Mouse (Mus musculus): ENCODE results near the gene Pkd2l1. TPM values are rescaled to one million over a fixed set of nuclear protein-coding genes. Genes with fewer than 3 reads are reported as not detected.
A peak's percentile ranks its signal among the peaks of the same experiment; 100 is the strongest.

The Pkd2l1 gene
- polyA plus RNA-seq, 1 experiment: not detected

DNA sequence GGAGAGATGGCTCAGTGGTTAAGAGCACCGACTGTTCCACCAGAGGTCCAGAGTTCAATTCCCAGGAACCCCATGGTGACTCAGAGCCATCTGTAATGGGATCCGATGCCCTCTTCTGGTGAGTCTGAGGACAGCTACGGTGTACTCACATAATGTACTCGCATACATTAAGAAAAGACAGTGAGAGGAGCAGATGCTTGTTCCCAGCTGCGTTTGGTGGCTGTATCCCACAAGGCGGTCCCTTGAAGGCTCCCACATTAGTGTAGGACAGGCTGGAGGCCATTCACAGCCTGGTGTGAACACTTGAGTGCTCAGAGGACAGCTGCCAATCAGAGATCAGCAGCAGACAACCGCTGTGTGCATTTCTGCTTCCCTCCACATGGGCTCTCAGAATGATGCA lies 80.5 kb downstream of the Pkd2l1 start:
- Histone ChIP-seq H3K4me1 (ENCODE audit: control insufficient read depth, insufficient read depth, low read length) (0 out of 2 replicates have a peak, but pooled peaks cover 3% of the 10 kb centered on the region), H3K27ac (ENCODE audit: insufficient read depth, low read length) (no peak overlapping the region), H3K4me3 (ENCODE audit: insufficient read depth, low read length) (no peak overlapping the region)
- TF ChIP-seq POLR2A (IDR thresholded peaks at IDR 0.05; ENCODE audit: low read depth, low read length): no peak
- no peak for TF ChIP-seq CTCF (IDR thresholded peaks at IDR 0.05; ENCODE audit: borderline replicate concordance, insufficient read depth, low read length)

DNA sequence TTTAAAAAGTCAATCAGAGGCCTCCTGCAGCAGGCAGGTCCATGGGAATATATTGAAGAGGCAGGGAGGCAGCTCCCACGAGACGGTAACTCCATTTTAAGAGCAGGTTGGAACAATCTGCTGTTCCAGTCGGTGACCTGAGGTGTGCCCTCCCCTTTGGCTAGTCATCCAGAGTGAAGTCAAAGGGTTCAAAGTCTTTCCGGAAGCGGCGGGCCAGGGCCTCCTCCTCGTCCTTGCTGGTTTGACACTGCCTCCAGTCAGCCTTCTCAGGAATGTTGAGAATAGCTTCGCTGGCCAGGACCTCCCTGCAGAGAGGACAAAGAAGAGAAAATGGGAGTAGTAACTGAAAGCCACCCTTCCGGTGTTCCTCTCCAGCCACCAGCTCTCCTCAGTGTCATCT lies 81.9 kb downstream of the Pkd2l1 start:
- Histone ChIP-seq H3K4me1 (ENCODE audit: control insufficient read depth, insufficient read depth, low read length) (0 out of 2 replicates have a peak, but pooled peaks cover 3% of the 10 kb centered on the region), H3K4me3 (ENCODE audit: insufficient read depth, low read length) (no peak overlapping the region), H3K27ac (ENCODE audit: insufficient read depth, low read length) (no peak overlapping the region)
- TF ChIP-seq CTCF (IDR thresholded peaks at IDR 0.05; ENCODE audit: borderline replicate concordance, insufficient read depth, low read length) (no peak), POLR2A (IDR thresholded peaks at IDR 0.05; ENCODE audit: low read depth, low read length) (no peak)

DNA sequence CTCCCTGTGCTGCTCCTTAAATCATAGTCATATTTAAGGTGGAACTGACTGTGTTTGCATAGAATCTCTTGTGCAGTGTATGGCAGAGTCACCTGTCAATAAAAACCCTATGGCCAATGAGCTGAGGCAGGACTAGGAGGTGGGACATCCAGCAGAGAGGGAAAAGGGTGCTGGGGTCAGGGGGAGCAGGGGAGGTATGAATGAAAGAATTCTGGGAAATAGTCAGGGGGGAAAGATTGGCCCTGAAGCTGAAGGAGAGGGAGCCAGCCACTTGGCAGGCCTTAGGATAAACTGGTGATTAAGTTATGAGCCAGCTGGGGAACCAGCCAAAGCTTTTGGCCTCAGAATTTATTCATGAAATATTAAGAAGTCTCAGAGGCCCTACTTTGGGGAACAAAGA lies 83.2 kb downstream of the Pkd2l1 start:
- no peak for TF ChIP-seq POLR2A (IDR thresholded peaks at IDR 0.05; ENCODE audit: low read depth, low read length)
- TF ChIP-seq CTCF (IDR thresholded peaks at IDR 0.05; ENCODE audit: borderline replicate concordance, insufficient read depth, low read length): no peak
- Histone ChIP-seq H3K4me3 (ENCODE audit: insufficient read depth, low read length) (no peak overlapping the region), H3K27ac (ENCODE audit: insufficient read depth, low read length) (no peak overlapping the region), H3K4me1 (ENCODE audit: control insufficient read depth, insufficient read depth, low read length) (0 out of 2 replicates have a peak, but pooled peaks cover 3% of the 10 kb centered on the region)

DNA sequence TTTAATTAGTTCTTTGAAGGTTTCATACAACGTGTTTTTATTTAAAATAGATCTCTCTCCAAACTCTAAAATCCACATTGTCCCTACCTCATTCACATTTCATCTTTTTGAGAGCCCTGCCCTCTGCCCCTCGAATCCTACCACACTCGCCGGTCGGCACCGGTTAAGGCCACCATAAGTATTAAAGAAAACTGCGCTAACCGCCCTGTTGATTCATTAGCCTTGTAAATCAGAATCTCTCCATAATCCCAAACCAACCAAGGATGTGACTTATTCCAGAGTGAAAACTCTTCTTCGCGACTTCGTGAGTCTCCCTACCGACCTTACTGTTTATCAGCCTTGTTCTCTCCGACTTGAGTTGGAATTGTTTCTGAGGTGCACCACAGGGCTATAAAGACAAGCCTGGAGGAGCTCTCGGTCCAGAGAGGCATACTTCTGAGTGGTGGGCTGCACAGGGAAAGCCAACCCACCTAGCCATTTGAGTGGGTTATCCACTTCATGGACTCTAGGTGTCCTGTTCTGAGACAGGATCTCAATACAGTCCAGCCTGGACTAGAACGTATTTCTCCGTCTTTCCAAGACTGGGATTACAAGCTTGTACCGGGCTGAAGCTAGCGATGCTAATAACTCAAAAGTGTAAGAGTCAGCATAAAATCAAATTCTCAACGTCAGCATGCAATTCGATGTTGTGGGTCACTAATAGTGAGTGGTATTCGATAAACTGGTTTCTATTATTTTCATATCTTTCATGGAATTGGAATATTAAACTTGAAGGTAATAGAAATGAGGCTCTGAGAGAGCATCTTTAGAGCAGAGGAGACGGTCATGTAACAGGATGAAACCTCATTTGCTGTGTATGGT lies 84.4 kb downstream of the Pkd2l1 start:
- Histone ChIP-seq H3K27ac (ENCODE audit: insufficient read depth, low read length) (peak overlapping the region; percentile 28), H3K4me3 (ENCODE audit: insufficient read depth, low read length) (peak overlapping the region; percentile 44), H3K4me1 (ENCODE audit: control insufficient read depth, insufficient read depth, low read length) (peaks cover 3% of the 10 kb centered on the region; the same call in 1 of the 2 replicates)
- TF ChIP-seq POLR2A (IDR thresholded peaks at IDR 0.05; ENCODE audit: low read depth, low read length): no peak; the same call in 1 of the 2 replicates
- no peak for TF ChIP-seq CTCF (IDR thresholded peaks at IDR 0.05; ENCODE audit: borderline replicate concordance, insufficient read depth, low read length)

DNA sequence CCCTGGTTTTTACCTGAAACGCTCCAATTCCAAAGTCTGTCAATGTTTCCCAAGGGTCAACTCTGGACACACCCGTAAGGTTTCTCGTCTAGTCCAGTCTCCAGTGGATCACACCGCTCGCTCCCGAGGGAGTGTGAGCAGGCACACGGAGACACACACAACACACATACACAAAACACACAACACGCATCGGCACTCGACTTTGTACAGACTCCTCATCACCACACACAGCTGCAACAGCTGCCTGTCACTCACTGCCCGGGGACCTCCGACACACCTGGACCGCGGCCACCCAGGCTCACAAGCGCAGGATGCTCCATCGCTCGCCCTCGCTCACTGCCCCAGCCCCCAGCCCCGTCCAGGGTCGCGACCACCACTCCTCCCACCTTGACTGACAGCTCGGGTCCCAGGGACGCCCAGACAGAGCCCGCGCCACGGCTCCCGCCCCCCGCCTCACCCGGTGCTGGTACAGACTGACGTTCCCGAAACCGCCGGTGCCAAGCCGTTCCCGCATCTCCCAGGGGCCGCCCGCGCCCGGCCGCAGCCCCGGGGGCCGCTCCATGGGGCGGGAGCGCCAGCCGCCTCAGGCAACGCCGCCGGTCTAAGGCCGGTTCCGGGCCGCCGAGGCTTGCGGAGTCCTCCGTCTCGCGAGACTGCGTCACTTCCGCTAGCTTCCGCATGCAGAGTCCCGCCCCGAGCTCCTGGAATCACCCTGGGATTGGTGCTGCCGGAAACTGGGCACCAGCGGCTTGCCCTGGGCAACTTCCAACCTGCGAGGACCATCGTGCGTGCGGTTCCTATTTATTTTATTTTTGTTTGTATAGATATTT lies 85.2 kb downstream of the Pkd2l1 start, which contains the start of gene Chuk:
Gene Chuk (minus strand): TSS at position 650 of the 830 bp plus-strand sequence.
- H3K4me3 ChIP-seq (ENCODE audit: insufficient read depth, low read length): peak within 1 kb of the TSS; percentile 93
- peak; percentile 82 for TF ChIP-seq POLR2A (IDR thresholded peaks at IDR 0.05; ENCODE audit: low read depth, low read length)
- no peak for TF ChIP-seq CTCF (IDR thresholded peaks at IDR 0.05; ENCODE audit: borderline replicate concordance, insufficient read depth, low read length)
- peaks cover 3% of the 10 kb centered on the region; the same call in 1 of the 2 replicates for H3K4me1 ChIP-seq (ENCODE audit: control insufficient read depth, insufficient read depth, low read length)
- peak within 1 kb of the TSS; percentile 28 for H3K27ac ChIP-seq (ENCODE audit: insufficient read depth, low read length)

DNA sequence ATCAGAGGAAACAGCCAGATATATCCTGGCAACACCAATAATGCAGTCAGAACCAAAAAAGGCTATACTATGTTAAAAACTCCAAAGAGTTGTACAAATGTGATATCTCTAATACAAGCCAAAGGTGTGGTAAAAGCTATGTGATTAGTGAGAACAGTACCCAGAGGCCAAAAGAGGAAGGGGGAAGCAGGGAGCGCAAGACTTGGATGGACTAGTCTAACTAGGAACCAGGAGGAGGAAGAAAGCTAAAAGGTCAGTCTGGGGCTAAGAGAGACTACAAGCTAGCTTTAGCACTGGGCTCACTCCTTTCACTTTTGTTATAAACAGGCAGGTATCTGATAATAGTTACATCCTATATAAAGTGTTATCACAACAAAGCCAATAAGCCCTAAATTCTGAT lies 87.8 kb downstream of the Pkd2l1 start:
- Histone ChIP-seq H3K4me3 (ENCODE audit: insufficient read depth, low read length) (no peak overlapping the region), H3K27ac (ENCODE audit: insufficient read depth, low read length) (no peak overlapping the region), H3K4me1 (ENCODE audit: control insufficient read depth, insufficient read depth, low read length) (peaks cover 3% of the 10 kb centered on the region; the same call in 1 of the 2 replicates)
- TF ChIP-seq CTCF (IDR thresholded peaks at IDR 0.05; ENCODE audit: borderline replicate concordance, insufficient read depth, low read length): no peak
- no peak for TF ChIP-seq POLR2A (IDR thresholded peaks at IDR 0.05; ENCODE audit: low read depth, low read length)

DNA sequence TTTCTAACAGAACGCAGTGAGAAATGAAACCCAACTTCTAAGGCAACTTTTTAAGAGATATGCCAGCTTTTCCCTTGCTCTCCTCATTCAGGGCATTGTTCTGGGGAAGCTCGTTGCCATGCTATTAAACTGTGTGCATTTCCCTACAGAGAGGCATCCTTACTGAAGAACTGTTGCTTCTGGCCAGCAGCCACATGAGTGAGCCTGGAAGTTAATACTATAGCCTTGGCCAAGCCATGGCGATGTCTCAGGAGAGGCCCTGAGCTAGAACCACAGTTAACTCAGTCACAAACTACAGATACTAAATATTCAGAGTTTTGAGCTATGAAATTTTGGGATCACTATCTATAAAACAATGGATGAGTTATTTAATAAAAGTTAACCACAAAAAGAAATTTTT lies 89.2 kb downstream of the Pkd2l1 start:
- H3K27ac ChIP-seq (ENCODE audit: insufficient read depth, low read length): no peak overlapping the region
- no peak overlapping the region for H3K4me3 ChIP-seq (ENCODE audit: insufficient read depth, low read length)
- TF ChIP-seq CTCF (IDR thresholded peaks at IDR 0.05; ENCODE audit: borderline replicate concordance, insufficient read depth, low read length) (no peak), POLR2A (IDR thresholded peaks at IDR 0.05; ENCODE audit: low read depth, low read length) (no peak)
- peaks cover 2% of the 10 kb centered on the region; the same call in 1 of the 2 replicates for H3K4me1 ChIP-seq (ENCODE audit: control insufficient read depth, insufficient read depth, low read length)

DNA sequence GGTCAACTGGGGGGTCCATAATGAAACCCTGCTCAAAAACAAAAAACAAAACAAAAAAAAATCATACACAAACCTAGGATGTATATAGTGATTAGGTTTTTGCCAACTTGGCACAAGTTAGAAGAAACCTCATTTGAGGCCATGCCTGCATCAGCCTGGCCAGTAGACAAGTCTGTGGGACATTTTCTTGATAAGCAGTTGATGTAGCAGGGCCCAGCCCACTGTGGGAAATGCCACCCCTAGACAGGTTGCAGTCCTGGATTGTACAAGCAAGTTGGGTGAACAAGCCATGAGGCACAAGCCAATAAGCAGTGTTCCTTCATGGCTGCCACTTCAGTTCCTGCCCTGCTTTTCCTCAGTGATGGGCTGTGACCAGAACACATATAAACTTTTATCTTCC lies 91.4 kb downstream of the Pkd2l1 start:
- TF ChIP-seq CTCF (IDR thresholded peaks at IDR 0.05; ENCODE audit: borderline replicate concordance, insufficient read depth, low read length): no peak
- no peak for TF ChIP-seq POLR2A (IDR thresholded peaks at IDR 0.05; ENCODE audit: low read depth, low read length)
- H3K4me1 ChIP-seq (ENCODE audit: control insufficient read depth, insufficient read depth, low read length): no peaks in the 10 kb centered on the region; the same call in 1 of the 2 replicates
- H3K27ac ChIP-seq (ENCODE audit: insufficient read depth, low read length): no peak overlapping the region
- H3K4me3 ChIP-seq (ENCODE audit: insufficient read depth, low read length): no peak overlapping the region

Other genes starting within 250 kb of the Pkd2l1 start
- gene Cpn1, start 205.9 kb downstream of the Pkd2l1 start, polyA plus RNA-seq (2011; ENCODE audit: insufficient read length, low read depth, missing spikeins): not detected in 2 replicates
- not detected in 2 replicates for gene Cyp2c23, start 163.2 kb downstream of the Pkd2l1 start, polyA plus RNA-seq (2011; ENCODE audit: insufficient read length, low read depth, missing spikeins)
- 38.6 and 49.2 TPM in 2 replicates for gene Erlin1, start 122.7 kb downstream of the Pkd2l1 start, polyA plus RNA-seq (2011; ENCODE audit: insufficient read length, low read depth, missing spikeins)
- 64.4 and 75.7 TPM in 2 replicates for gene Chuk, start 85.0 kb downstream of the Pkd2l1 start, polyA plus RNA-seq (2011; ENCODE audit: insufficient read length, low read depth, missing spikeins)
- 18.0 and 18.9 TPM in 2 replicates for gene Cwf19l1, start 56.6 kb downstream of the Pkd2l1 start, polyA plus RNA-seq (2011; ENCODE audit: insufficient read length, low read depth, missing spikeins)
- 58.1 and 70.9 TPM in 2 replicates for gene Bloc1s2, start 46.0 kb downstream of the Pkd2l1 start, polyA plus RNA-seq (2011; ENCODE audit: insufficient read length, low read depth, missing spikeins)
- 0.17 and 0.23 TPM in 2 replicates for gene Scd3, start 10.8 kb upstream of the Pkd2l1 start, polyA plus RNA-seq (2011; ENCODE audit: insufficient read length, low read depth, missing spikeins)
- 442 and 478 TPM in 2 replicates for gene Scd2, start 101.2 kb upstream of the Pkd2l1 start, polyA plus RNA-seq (2011; ENCODE audit: insufficient read length, low read depth, missing spikeins)
- 0.35 and 0.72 TPM in 2 replicates for gene Scd4, start 140.7 kb upstream of the Pkd2l1 start, polyA plus RNA-seq (2011; ENCODE audit: insufficient read length, low read depth, missing spikeins)
- gene Scd1, start 215.4 kb upstream of the Pkd2l1 start, polyA plus RNA-seq (2011; ENCODE audit: insufficient read length, low read depth, missing spikeins): 80.0 and 94.1 TPM in 2 replicates